Mouse (Mus musculus) thymus, adult 18-20 months (tissue): ENCODE measurements at regions not wholly inside any gene's neighbourhood (a gene's known extent, or its start where the extent isn't known, plus 50 kb on each side); places are given as distances from the start of the nearest gene placed in this dataset.

Experiments
- DNase-seq, 2 experiments: peaks; one replicate each; pipeline ENCODE4 v3.0.0; 2022; ENCODE audit warnings: mixed read lengths in 2 of 2

DNA sequence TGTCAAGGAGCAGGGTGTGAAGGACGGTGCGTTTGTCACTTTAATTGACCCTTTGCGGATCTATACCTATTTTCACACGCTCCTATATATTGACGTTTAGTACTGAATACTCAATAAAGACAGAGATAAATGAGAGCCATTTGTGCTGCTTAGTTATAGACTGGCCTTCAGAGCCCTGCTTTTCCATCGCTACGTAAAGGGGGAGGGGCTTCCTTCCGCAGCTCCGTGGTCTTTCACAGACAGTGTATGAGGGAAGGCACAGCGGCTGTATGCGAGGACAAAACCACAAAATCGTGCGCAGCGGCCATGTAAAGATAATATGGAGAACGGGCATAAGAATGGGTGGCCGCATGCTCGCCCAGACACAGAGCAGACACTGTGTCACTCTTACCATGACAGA lies 58.4 kb upstream of the Pced1b start:
- DNase-seq, result no peak

DNA sequence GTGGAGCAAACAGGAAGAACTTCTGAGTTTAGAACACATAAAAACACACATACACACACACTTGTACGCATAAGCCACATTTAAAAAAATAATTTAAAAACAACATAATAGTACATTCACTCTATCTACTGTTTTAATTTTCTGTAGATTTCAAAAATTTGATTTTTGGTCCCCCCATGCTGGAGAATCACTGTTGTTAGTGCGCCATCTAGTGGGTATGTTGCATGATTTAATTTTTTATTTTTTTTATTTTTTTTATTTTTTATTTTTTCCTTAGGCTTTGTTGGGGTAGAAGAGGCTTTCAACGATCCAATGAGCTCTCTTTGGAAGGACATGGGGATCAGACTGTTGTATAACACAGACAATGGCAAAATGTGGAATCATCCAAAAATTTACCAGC lies 59.1 kb upstream of the Pced1b start:
- DNase-seq, result no peak

- no peak for DNase-seq
Measured at GRCm38 (mm10) chr15:97186034-97186433, 60.9 kb upstream of the Pced1b start.

- no peak for DNase-seq
Measured at GRCm38 (mm10) chr15:97182617-97183038, 64.3 kb upstream of the Pced1b start.

- DNase-seq, result no peak
Measured at GRCm38 (mm10) chr15:97180970-97181669, 65.8 kb upstream of the Pced1b start.

DNA sequence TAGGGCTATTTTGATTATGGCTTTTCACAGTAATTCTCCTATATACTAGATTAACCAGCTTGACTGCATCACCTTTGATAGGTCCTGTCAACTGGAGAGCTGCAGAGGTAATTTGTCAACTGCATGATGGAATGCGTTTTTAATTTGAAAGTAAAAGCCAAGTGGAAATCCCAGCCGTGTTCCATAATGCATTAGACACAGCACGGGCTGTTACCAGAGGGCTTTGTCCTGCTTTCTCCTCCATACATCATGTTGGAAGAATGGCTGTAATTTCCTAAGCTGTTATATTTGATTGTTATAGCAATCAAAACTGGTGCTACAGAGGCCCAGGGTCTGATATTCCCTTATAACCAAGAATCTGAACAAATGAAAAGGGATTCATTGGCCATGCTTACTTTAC lies 68.6 kb upstream of the Pced1b start:
- DNase-seq, result no peak

DNA sequence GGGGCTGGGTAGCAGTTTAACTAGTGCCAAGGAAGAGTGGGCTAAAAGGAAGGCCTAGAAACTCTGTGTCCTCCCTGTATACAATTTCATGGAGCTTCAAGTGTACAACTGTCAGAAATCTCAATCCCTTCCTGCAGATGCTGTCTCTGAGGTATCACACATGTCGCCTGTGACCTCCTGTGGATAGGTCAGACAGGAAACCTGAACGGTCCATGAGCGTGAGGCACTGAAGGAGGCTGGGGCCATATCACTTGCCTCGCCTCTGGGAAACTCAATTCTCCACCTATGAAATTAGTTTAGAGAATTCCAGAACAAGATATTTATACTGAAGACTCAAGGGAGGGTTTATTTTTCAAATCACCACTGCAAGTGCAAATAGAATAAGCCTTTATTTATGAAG lies 69.1 kb upstream of the Pced1b start:
- no peak for DNase-seq

DNA sequence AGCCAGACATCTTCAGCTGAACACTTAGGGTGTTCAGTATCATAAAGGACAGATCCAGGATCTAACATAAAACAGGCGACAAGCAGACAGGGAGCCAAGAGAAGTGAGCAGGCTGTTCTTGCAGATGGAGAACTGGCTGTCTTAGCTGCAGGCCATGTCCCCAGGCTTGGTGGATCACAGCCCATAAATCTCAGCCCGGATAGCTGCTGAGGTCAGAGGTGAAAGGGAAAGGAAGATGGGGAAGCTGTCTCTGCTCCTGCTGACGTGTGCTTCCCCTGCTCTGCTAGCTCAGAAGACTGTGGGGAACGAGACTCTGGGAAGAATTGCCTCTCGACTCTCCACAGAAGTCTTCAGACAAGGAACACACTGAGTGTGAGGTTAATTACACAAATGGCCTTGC lies 71.9 kb upstream of the Pced1b start:
- no peak for DNase-seq

- DNase-seq, result no peak
Measured at GRCm38 (mm10) chr15:97173233-97173632, 73.7 kb upstream of the Pced1b start.

DNA sequence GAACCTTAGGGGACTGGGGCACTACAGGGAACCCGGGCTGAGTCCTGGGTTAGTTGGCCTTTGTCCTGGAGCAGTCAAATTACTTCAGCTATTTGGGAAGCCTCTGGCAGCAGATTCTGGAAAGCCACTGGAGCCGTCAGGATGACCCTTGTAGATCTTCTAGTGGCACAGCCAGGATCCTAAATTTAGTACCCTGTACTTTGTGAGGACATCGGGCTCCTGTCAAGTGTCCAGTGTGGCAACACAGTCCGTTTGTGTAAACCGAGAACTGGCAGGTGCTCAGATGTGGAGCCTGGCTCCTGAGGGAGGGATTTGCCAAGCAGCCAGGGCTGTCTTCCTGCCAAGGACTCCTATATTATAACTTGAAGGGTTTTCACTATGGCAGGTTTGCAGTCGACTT lies 76.8 kb upstream of the Pced1b start:
- no peak for DNase-seq

DNA sequence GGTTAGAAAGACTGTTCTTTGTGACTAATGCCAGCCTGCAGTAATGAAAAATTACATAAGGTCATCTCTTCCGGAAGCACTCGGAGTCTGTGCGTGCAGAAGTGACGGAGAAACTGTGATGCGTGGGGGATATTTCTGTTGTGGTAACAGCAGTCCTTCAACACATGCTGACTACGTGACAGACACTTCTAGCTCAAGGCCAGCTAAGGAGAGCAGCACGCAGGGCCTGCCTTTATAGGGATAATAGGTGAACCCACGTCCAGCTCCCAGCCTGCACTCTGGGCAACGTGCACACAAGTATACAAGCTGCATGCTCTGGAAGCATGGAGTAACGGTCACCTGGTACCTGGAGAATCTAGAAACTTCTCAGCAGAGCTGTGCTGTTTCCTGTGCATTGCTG lies 77.5 kb upstream of the Pced1b start:
- no peak for DNase-seq

GRCm38 (mm10) chr15:97167116-97167515 lies 79.8 kb upstream of the Pced1b start:
- DNase-seq, result no peak

- DNase-seq, result no peak
Measured at GRCm38 (mm10) chr15:97164616-97165015, 82.3 kb upstream of the Pced1b start.

- DNase-seq, result no peak
Measured at GRCm38 (mm10) chr15:97163971-97164370, 82.9 kb upstream of the Pced1b start.

- no peak for DNase-seq
Measured at GRCm38 (mm10) chr15:97163090-97163489, 83.8 kb upstream of the Pced1b start.

GRCm38 (mm10) chr15:97162305-97162704 lies 84.6 kb upstream of the Pced1b start:
- DNase-seq, result no peak

- no peak for DNase-seq
Measured at GRCm38 (mm10) chr15:97161530-97161929, 85.4 kb upstream of the Pced1b start.

DNA sequence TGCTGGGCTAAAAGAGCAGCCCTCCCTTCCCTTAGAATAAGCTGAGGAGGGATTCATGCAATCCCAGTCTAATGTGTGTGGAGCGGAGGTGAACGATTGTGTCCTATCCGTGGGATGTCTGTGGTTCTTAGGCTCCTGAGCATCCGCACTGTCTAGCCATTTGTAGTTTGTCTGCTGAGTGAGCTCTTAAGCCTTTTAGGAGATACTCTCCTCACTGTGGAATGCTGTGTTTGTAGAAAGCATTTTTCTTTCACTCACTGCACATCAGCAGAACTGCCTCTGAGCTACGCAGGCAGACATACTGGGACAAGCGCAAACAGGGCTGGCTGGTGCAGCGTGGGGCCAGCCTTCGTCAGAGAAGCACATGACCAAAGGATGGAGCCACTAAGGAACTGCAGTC lies 94.6 kb upstream of the Pced1b start:
- no peak for DNase-seq

- no peak for DNase-seq
Measured at GRCm38 (mm10) chr15:97151793-97152192, 95.1 kb upstream of the Pced1b start.

GRCm38 (mm10) chr15:97150983-97151735 lies 95.4 kb upstream of the Slc38a4 start:
- DNase-seq, result no peak

DNA sequence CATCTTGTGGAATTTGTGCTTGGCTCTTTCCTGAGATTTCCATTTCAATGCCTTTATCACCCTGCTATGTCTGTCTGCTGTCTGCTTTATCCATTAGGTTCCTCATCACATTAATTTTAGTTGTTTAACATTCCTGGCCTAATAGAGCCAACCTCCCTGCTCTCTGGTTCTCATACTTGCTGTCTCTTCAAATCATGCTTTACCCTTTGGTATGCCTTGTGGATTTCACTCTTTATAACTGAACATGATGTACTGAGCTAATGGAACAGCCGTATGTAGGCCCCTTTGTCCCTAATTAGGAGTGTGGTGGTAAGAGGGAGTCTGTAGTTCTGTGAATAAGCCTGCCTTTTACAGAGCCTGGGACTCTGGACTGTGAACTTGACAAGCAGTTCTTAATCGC lies 86.2 kb upstream of the Slc38a4 start:
- DNase-seq, result no peak

GRCm38 (mm10) chr15:97138265-97138664 lies 82.5 kb upstream of the Slc38a4 start:
- DNase-seq, result no peak

- peak in 1 of 2 experiments; percentile 3 for DNase-seq
Measured at GRCm38 (mm10) chr15:97135291-97135690, 79.5 kb upstream of the Slc38a4 start.

GRCm38 (mm10) chr15:97127771-97128170 lies 72.0 kb upstream of the Slc38a4 start:
- no peak for DNase-seq
